In the genomic region with DNA sequence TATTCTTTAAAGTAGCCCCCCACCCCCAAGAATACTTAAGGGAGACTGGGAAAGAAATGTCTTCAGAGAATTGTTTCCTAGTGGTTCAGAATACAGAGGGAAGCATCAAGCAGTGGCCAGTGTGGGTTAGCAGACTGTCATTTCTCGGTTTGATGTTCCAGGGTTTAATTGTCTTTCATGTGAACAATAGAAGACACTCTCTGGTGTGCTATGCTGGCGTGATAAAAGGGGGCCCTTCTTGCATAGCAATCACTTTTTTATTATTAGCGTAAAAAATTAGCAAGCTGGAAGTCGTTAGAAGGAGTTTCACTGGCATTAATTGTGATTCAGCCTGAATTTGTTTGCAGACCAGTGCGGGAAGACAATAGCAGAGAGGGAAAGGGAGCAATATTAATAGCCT, we compare ENCODE assay signal across 22 mouse cellular contexts.
DNase-seq lines count a peak whose midpoint lies in the region; ATAC-seq and TF ChIP-seq lines count a peak whose summit lies in the region.
"Had no signal": no experiment of that assay in that cellular context is flagged by ENCODE, and none has a peak within 500 bp of the region (broad histone marks: within the 10 kb centered on the region; RNA-seq: fewer than 3 reads in every experiment).

No protein-coding gene starts in this region.

- no peak for TF ChIP-seq POLR2A in brain, embryonic 14.5 days (IDR thresholded peaks at IDR 0.05; ENCODE audit: borderline replicate concordance, extremely low read depth, insufficient read depth, insufficient read length, poor library complexity, severe bottlenecking)

- no peak; the same call in 1 of the 2 replicates for ATAC-seq in hindbrain, embryonic 13.5 days (ENCODE audit: low FRiP score)
- no peak for ATAC-seq in midbrain, embryonic 13.5 days
- no peak for ATAC-seq in erythroid progenitor cell, adult 5-6 weeks (replicated peaks; ENCODE audit: low FRiP score, poor library complexity, severe bottlenecking)
- ATAC-seq: forebrain, postnatal 0 days; intestine, embryonic 15.5 days had no signal

- H3K4me1 ChIP-seq in hindbrain, embryonic 10.5 days (replicated peaks) = peaks cover 25% of the 10 kb centered on the region
- peaks cover 18% of the 10 kb centered on the region for H3K4me1 ChIP-seq in hindbrain, embryonic 13.5 days (replicated peaks)
- peaks cover 24% of the 10 kb centered on the region for H3K4me1 ChIP-seq in midbrain, embryonic 13.5 days (replicated peaks)
- H3K4me1 ChIP-seq in midbrain, embryonic 10.5 days = peaks cover 24% of the 10 kb centered on the region
- H3K4me1 ChIP-seq: intestine, embryonic 15.5 days had no signal

- no peaks in the 10 kb centered on the region for H3K27me3 ChIP-seq in hindbrain, embryonic 10.5 days (ENCODE audit: insufficient read depth, poor library complexity, severe bottlenecking)
- H3K27me3 ChIP-seq in hindbrain, embryonic 13.5 days = no peaks in the 10 kb centered on the region
- no peaks in the 10 kb centered on the region for H3K27me3 ChIP-seq in midbrain, embryonic 13.5 days
- H3K27me3 ChIP-seq in midbrain, embryonic 10.5 days (ENCODE audit: low read depth, poor library complexity, severe bottlenecking) = no peaks in the 10 kb centered on the region
- H3K27me3 ChIP-seq: CH12.LX; embryonic facial prominence, embryonic 15.5 days; forebrain, embryonic 12.5 days; intestine, embryonic 15.5 days had no signal

- TF ChIP-seq CTCF in brain, embryonic 14.5 days (IDR thresholded peaks at IDR 0.05; ENCODE audit: borderline replicate concordance, extremely low read depth, insufficient read depth, insufficient read length) = no peak

- no peak overlapping the region for H3K4me2 ChIP-seq in hindbrain, embryonic 13.5 days
- no peak overlapping the region for H3K4me2 ChIP-seq in midbrain, embryonic 13.5 days (replicated peaks)
- H3K4me2 ChIP-seq: embryonic facial prominence, embryonic 15.5 days; forebrain, embryonic 12.5 days; intestine, embryonic 15.5 days had no signal

- H3K36me3 ChIP-seq in hindbrain, embryonic 10.5 days = no peaks in the 10 kb centered on the region
- H3K36me3 ChIP-seq in hindbrain, embryonic 13.5 days = no peaks in the 10 kb centered on the region
- no peaks in the 10 kb centered on the region for H3K36me3 ChIP-seq in midbrain, embryonic 13.5 days
- H3K36me3 ChIP-seq in midbrain, embryonic 10.5 days = no peaks in the 10 kb centered on the region
- H3K36me3 ChIP-seq: embryonic facial prominence, embryonic 15.5 days; forebrain, embryonic 12.5 days; intestine, embryonic 15.5 days had no signal

- no peak overlapping the region for H3K4me3 ChIP-seq in hindbrain, embryonic 10.5 days
- no peak overlapping the region for H3K4me3 ChIP-seq in hindbrain, embryonic 13.5 days
- no peak overlapping the region for H3K4me3 ChIP-seq in midbrain, embryonic 13.5 days (replicated peaks)
- H3K4me3 ChIP-seq in midbrain, embryonic 10.5 days = no peak overlapping the region
- H3K4me3 ChIP-seq: embryonic facial prominence, embryonic 15.5 days; erythroblast, embryonic 14.5 days; forebrain, embryonic 12.5 days; gastrocnemius, adult 2 months; intestine, embryonic 15.5 days had no signal

- DNase-seq in hindbrain, embryonic 10.5 days (ENCODE audit: low spot score) = no peak
- no peak for DNase-seq in midbrain, embryonic 10.5 days (ENCODE audit: low spot score)
- peak; percentile 54 for DNase-seq in brain, embryonic 14.5 days (ENCODE audit: low read depth)
- DNase-seq in retina, embryonic 14.5 days (ENCODE audit: low spot score) = peak; percentile 71
- DNase-seq: adrenal gland, adult 2 months; adrenal gland, postnatal 25 days; cerebellum, adult 8-10 months; cerebellum, postnatal 14 days; embryo, embryonic 11 days; forebrain, postnatal 0 days; gastrocnemius, adult 2 months; gastrocnemius, postnatal 25 days; heart, postnatal 10 days; heart, postnatal 4 days had no signal

- H3K9ac ChIP-seq in hindbrain, embryonic 13.5 days = no peak overlapping the region
- no peak overlapping the region for H3K9ac ChIP-seq in midbrain, embryonic 13.5 days (replicated peaks)
- H3K9ac ChIP-seq: embryonic facial prominence, embryonic 15.5 days; forebrain, embryonic 12.5 days; forebrain, postnatal 0 days; intestine, embryonic 15.5 days had no signal

- 0 out of 2 replicates have a peak overlapping the region, but pooled peaks have one; percentile 45 for H3K27ac ChIP-seq in hindbrain, embryonic 10.5 days
- no peak overlapping the region; the same call in 1 of the 2 replicates for H3K27ac ChIP-seq in hindbrain, embryonic 13.5 days
- H3K27ac ChIP-seq in midbrain, embryonic 13.5 days = peak overlapping the region; percentile 35; the same call in 1 of the 2 replicates
- no peak overlapping the region for H3K27ac ChIP-seq in midbrain, embryonic 10.5 days (replicated peaks)
- H3K27ac ChIP-seq: embryonic facial prominence, embryonic 15.5 days; forebrain, embryonic 12.5 days; gastrocnemius, adult 2 months; intestine, embryonic 15.5 days had no signal

- H3K9me3 ChIP-seq in hindbrain, embryonic 10.5 days = no peaks in the 10 kb centered on the region
- no peaks in the 10 kb centered on the region for H3K9me3 ChIP-seq in hindbrain, embryonic 13.5 days
- no peaks in the 10 kb centered on the region for H3K9me3 ChIP-seq in midbrain, embryonic 13.5 days
- H3K9me3 ChIP-seq in midbrain, embryonic 10.5 days (replicated peaks) = no peaks in the 10 kb centered on the region
- H3K9me3 ChIP-seq: embryonic facial prominence, embryonic 15.5 days; forebrain, embryonic 12.5 days; intestine, embryonic 15.5 days had no signal

- 37% methylated on average over 5 of the region's 5 CpGs for WGBS in hindbrain, embryonic 10.5 days
- 20% methylated on average over 5 of the region's 5 CpGs for WGBS in hindbrain, embryonic 13.5 days
- WGBS in midbrain, embryonic 13.5 days = 16% methylated on average over 5 of the region's 5 CpGs
- WGBS in midbrain, embryonic 10.5 days = 46% methylated on average over 5 of the region's 5 CpGs

Comparison
In these comparisons a context has a peak if more than half of its experiments do, and no peak if none do; other contexts are left out.
1. H3K27ac ChIP-seq: peak in hindbrain, embryonic 10.5 days (single experiment) and midbrain, embryonic 13.5 days (single experiment); none in hindbrain, embryonic 13.5 days (single experiment) and midbrain, embryonic 10.5 days (single experiment).
2. DNase-seq: peak in brain, embryonic 14.5 days (single experiment) and retina, embryonic 14.5 days (single experiment); none in hindbrain, embryonic 10.5 days (single experiment) and midbrain, embryonic 10.5 days (single experiment).